ENCODE assay signal across 9 mouse cellular contexts in genomic region chr17:31386766-31387275, GRCm38 (mm10). TPM values are rescaled to one million over a fixed set of nuclear protein-coding genes. Genes with fewer than 3 reads are reported as not detected.
DNase-seq lines count a peak whose midpoint lies in the region; ATAC-seq and TF ChIP-seq lines count a peak whose summit lies in the region.
"Had no signal": no experiment of that assay in that cellular context is flagged by ENCODE, and none has a peak within 500 bp of the region (broad histone marks: within the 10 kb centered on the region; RNA-seq: fewer than 3 reads in every experiment).

No protein-coding gene starts in this region.

- no peak for TF ChIP-seq EP300 in heart, adult 2 months (IDR thresholded peaks at IDR 0.05; ENCODE audit: insufficient read depth, low read depth, low read length)

- no peak for TF ChIP-seq CTCF in heart, adult 2 months (IDR thresholded peaks at IDR 0.05)

- H3K79me2 ChIP-seq in heart, adult 2 months (replicated peaks; ENCODE audit: control insufficient read depth, insufficient read depth, low read length), result no peaks in the 10 kb centered on the region

- no peaks in the 10 kb centered on the region for H3K36me3 ChIP-seq in heart, adult 2 months (ENCODE audit: control insufficient read depth, insufficient read depth, low read length)
- H3K36me3 ChIP-seq in intestine, embryonic 16.5 days (ENCODE audit: control insufficient read depth, insufficient read depth, low read length), result no peaks in the 10 kb centered on the region
- no peaks in the 10 kb centered on the region for H3K36me3 ChIP-seq in midbrain, embryonic 12.5 days
- H3K36me3 ChIP-seq: G1E had no signal

- WGBS in heart, adult 2 months, result 25% methylated on average over 7 of the region's 7 CpGs
- 10% methylated on average over 7 of the region's 7 CpGs for WGBS in intestine, embryonic 16.5 days
- 10% methylated on average over 7 of the region's 7 CpGs for WGBS in midbrain, embryonic 12.5 days

- no peak for DNase-seq in heart, adult 2 months
- no peak for DNase-seq in heart, postnatal 25 days (ENCODE audit: low spot score)
- no peak for DNase-seq in urinary bladder, postnatal 10 days (ENCODE audit: low spot score)
- DNase-seq in adipocyte (ENCODE audit: low spot score), result no peak

- peak overlapping the region; percentile 93 for H3K4me2 ChIP-seq in intestine, embryonic 16.5 days (ENCODE audit: low read depth, low read length)
- peak overlapping the region; percentile 73 for H3K4me2 ChIP-seq in midbrain, embryonic 12.5 days (replicated peaks)

- intact Hi-C loops in heart, adult 2 months (cut with DNase I), result loop anchor here (5.0 kb wide), 1 partner anchor 35 kb away; no protein-coding TSS in a partner anchor
- intact Hi-C loops in heart, postnatal 25 days (cut with DNase I), result loop anchor here (5.0 kb wide), 1 partner anchor 40 kb away; no protein-coding TSS in a partner anchor

- H3K4me3 ChIP-seq in heart, adult 2 months, result peak overlapping the region; percentile 59
- H3K4me3 ChIP-seq in brown adipose tissue, adult 24 weeks (ENCODE audit: insufficient read depth, low read depth, low read length), result peak overlapping the region; percentile 77
- H3K4me3 ChIP-seq in intestine, embryonic 16.5 days (ENCODE audit: low read length), result peak overlapping the region; percentile 80
- peak overlapping the region; percentile 64 for H3K4me3 ChIP-seq in midbrain, embryonic 12.5 days

- H3K9ac ChIP-seq in heart, adult 2 months (ENCODE audit: low read depth, low read length), result peak overlapping the region; percentile 71
- peak overlapping the region; percentile 84 for H3K9ac ChIP-seq in intestine, embryonic 16.5 days (ENCODE audit: low read depth, low read length)
- H3K9ac ChIP-seq in midbrain, embryonic 12.5 days (replicated peaks), result peak overlapping the region; percentile 78

- H3K27me3 ChIP-seq in heart, adult 2 months (ENCODE audit: control insufficient read depth, insufficient read depth, low read length), result no peaks in the 10 kb centered on the region
- no peaks in the 10 kb centered on the region for H3K27me3 ChIP-seq in intestine, embryonic 16.5 days (replicated peaks; ENCODE audit: control insufficient read depth, insufficient read depth, low read length)
- H3K27me3 ChIP-seq in midbrain, embryonic 12.5 days, result peaks cover 25% of the 10 kb centered on the region

- no peak for TF ChIP-seq POLR2A in heart, adult 2 months (IDR thresholded peaks at IDR 0.05; ENCODE audit: insufficient read depth, low read depth, low read length)

- no peak for ATAC-seq in intestine, embryonic 16.5 days
- no peak for ATAC-seq in midbrain, embryonic 12.5 days (ENCODE audit: low FRiP score, low read depth)
- ATAC-seq in megakaryocyte-erythroid progenitor cell, adult 5-6 weeks (replicated peaks; ENCODE audit: low FRiP score, low TSS enrichment, poor library complexity, severe bottlenecking), result no peak

- peak overlapping the region; percentile 69 for H3K27ac ChIP-seq in heart, adult 2 months
- H3K27ac ChIP-seq in brown adipose tissue, adult 24 weeks (replicated peaks; ENCODE audit: low read depth, low read length), result no peak overlapping the region
- peak overlapping the region; percentile 44; the same call in 1 of the 2 replicates for H3K27ac ChIP-seq in intestine, embryonic 16.5 days (ENCODE audit: low read length)
- H3K27ac ChIP-seq in midbrain, embryonic 12.5 days (replicated peaks), result no peak overlapping the region

- no peaks in the 10 kb centered on the region for H3K9me3 ChIP-seq in intestine, embryonic 16.5 days (ENCODE audit: control insufficient read depth, low read length)
- H3K9me3 ChIP-seq in midbrain, embryonic 12.5 days, result no peaks in the 10 kb centered on the region

- peaks cover 9% of the 10 kb centered on the region for H3K4me1 ChIP-seq in heart, adult 2 months (ENCODE audit: control insufficient read depth, insufficient read depth, low read length)
- H3K4me1 ChIP-seq in brown adipose tissue, adult 24 weeks (ENCODE audit: control insufficient read depth, insufficient read depth, insufficient read length, low read length), result 0 out of 2 replicates have a peak, but pooled peaks cover 5% of the 10 kb centered on the region
- peaks cover 56% of the 10 kb centered on the region for H3K4me1 ChIP-seq in intestine, embryonic 16.5 days (ENCODE audit: control insufficient read depth, insufficient read depth, low read length)
- peaks cover 48% of the 10 kb centered on the region for H3K4me1 ChIP-seq in midbrain, embryonic 12.5 days

RNA-seq across cellular contexts. Expression of gene Pde9a, which starts 0.8 kb away (rescaled TPM):
- 1 to 10 TPM; 3.2 to 4.0 TPM for total RNA-seq in heart, adult 2 months (2021)
- polyA plus RNA-seq in heart, adult 2 months (2012; rRNA removed), result 10.4 and 12.1 TPM in 2 replicates
- total RNA-seq in heart, postnatal 25 days (2021), result 1 to 10 TPM; 5.1 to 6.7 TPM
- 0.99 and 2.5 TPM in 2 replicates for polyA plus RNA-seq in brown adipose tissue, adult 24 weeks (2012; ENCODE audit: insufficient read depth, insufficient read length, missing spikeins)
- 62.5 and 65.2 TPM in 2 replicates for polyA plus RNA-seq in intestine, embryonic 16.5 days (2015; fragmentation: Nextera tagmentation; extraction: Ambion mirVana)
- polyA plus RNA-seq in midbrain, embryonic 12.5 days (2016; fragmentation: Nextera tagmentation; extraction: Ambion mirVana), result 30.3 and 32.4 TPM in 2 replicates
- total RNA-seq in megakaryocyte-erythroid progenitor cell, adult 5-6 weeks (2014; fragmentation: Nextera tagmentation), result 1.4 and 3.2 TPM in 2 replicates
- total RNA-seq in megakaryocyte-erythroid progenitor cell, adult 5-6 weeks (2017), result not detected in 2 replicates
- polyA plus RNA-seq: G1E had no signal

Comparison
In these comparisons a context has a peak if more than half of its experiments do, and no peak if none do; other contexts are left out.
1. H3K27ac ChIP-seq: peak in heart, adult 2 months (single experiment) and intestine, embryonic 16.5 days (single experiment); none in brown adipose tissue, adult 24 weeks (single experiment) and midbrain, embryonic 12.5 days (single experiment).
2. Peak in every context shown above with its lines, with median percentiles within 50 percentile points of each other: H3K4me3 ChIP-seq and H3K9ac ChIP-seq.